Mouse (Mus musculus): Measurements from ENCODE around the gene Col7a1.

Col7a1 gene

DNA sequence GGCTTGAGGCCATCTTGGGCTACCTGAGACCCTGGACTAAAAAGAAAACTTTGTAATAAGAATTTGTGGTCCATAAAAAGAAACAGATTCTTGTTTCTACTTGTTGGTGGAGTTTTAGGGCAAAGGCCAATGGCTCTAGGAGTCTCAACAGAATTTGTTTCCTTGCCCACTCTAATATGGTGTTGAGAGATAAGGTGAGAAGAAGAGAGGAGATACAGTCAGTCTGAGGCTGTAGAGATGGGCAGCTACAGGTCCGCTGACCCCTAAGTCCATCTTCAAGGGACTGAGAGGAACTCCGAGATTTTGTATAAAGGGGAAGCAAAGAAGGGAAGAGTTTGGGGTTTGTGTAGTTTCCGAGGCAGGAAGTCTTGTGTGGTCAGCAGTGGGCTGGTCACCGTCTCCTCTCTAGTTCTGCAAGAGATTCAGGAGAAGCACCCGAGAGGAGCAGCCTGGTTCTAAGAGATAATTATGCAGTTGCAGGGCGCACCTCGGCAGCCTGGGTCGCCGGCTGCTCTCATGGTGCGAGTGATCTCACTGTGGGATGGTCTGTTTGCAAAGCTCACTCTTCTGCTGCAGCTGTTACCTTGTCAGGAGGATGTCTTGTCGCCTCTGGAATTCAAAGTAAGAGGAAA, 63.7 kb downstream of the Col7a1 start:
- DNase-seq (ENCODE audit: low read depth, low spot score): no peak

DNA sequence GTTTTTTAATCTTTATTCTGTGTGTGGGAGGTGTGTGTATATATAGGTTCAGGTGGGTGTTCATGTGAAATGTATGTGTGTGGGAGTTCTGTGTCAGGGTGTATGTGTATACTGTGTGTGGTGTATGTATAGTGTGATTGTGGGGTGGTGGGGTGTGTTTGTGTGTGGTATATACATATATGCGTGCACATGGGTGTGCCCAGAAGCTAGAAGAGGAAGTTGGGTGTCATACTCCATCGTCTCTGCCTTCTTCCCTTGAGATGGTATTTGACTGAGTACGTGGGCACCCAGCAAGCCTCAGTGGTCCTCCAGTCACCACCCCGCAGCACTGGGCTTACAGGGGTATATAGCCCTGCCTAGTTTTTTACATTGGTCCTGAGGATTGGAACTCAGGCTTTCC, 68.0 kb downstream of the Col7a1 start:
- DNase-seq (ENCODE audit: low read depth, low spot score): no peak

DNA sequence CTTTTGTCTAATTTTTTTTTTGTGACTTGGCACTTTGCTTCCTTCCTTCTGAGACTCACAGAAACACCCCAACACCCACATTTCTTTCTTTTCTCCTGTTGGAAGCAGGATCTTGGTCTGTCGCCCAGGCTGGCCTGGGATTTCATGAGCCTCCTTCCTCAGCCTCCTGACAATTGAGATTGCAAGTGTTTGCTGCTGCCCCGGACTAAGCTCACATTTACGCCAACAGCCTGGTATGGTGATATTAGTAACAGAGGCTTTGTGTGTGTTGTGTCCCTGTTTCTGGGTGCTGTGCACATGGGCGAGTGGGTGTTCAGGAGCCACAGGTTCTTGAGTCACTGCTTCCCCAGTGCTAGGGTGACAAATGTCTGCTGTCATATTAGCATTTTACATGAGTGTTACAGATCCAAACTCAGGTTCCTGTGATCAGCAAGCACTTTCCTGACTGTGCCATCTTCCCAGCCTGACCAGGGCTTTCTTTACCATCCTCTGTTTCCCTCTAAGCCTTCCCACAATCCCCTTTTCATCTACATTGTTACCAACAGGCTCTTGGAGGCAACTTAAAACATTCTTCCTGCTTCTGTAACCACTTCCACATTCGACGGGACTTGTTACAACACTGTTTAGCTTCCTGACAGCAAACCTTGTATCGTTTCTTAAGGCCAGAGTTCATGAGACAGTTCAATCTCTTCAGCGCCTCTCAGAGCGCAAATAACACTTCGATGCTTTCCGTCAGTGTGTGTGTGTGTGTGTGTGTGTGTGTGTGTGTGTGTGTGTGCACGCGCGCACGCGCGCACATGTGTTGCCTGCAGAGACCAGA, 69.7 kb downstream of the Col7a1 start:
- peak; percentile 48 for DNase-seq (ENCODE audit: low read depth, low spot score)

DNA sequence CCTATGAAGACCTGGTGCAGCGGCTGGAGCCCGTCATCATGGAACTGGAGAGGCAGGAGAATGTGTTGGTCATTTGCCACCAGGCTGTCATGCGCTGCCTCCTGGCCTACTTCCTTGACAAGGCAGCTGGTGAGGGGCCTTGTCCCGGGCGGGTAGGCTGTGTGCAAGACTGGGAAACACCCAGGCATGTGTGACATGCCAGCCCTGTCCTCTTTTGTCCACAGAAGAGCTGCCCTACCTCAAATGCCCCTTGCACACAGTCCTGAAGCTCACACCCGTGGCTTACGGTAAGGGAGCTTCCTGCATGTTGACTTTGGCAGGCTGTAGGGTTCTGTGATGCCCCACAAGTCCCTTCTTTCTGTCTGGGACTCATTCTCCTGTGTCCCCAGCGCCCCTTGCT, 74.1 kb downstream of the Col7a1 start:
- no peak for DNase-seq (ENCODE audit: low read depth, low spot score)

DNA sequence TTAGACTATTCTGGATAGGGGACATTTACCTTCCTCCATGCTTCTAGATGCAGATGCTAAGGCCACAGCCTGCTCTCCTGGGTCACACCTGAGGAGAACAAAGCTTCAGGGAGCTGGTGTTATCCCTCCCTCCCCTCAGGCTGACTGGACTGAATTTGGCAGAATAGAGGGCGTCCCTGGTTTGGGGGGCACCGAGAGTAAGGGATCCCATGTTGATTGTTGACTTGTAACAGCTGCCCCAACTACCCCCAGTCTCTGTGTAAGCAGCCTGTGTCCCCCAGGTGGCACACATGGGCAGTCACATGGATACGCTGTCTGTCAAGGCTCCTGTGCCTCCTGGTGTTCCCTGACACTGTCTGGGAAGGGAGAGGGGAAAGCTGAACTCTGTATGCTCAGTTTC, 75.0 kb downstream of the Col7a1 start:
- DNase-seq (ENCODE audit: low read depth, low spot score): no peak

DNA sequence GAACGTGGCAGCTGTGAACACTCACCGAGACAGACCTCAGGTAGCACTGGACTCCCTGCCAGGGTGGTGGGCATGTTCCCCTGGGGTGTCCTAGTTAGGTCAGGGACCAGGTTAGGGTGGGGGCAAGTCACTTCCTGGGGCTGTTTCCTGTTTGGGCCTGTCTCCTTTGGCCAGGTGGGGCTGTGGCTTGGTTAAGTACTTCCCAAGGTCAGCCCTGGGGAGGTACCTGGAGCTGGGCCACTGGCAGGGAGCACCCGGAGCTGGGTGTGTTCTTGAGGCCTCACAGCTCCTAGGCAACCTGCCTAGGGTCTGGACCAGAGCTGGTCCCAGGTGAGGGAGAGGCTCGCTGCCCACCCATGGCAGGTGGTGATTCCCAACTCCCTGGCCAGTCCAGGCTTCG, 75.5 kb downstream of the Col7a1 start:
- DNase-seq (ENCODE audit: low read depth, low spot score): no peak

- no peak for DNase-seq (ENCODE audit: low read depth, low spot score)
These were observed 76.9 kb downstream of the Col7a1 start for GRCm38 (mm10) chr9:109030312-109030711.

GRCm38 (mm10) chr9:109031001-109031400, 77.6 kb downstream of the Col7a1 start:
- DNase-seq (ENCODE audit: low read depth, low spot score): no peak

DNA sequence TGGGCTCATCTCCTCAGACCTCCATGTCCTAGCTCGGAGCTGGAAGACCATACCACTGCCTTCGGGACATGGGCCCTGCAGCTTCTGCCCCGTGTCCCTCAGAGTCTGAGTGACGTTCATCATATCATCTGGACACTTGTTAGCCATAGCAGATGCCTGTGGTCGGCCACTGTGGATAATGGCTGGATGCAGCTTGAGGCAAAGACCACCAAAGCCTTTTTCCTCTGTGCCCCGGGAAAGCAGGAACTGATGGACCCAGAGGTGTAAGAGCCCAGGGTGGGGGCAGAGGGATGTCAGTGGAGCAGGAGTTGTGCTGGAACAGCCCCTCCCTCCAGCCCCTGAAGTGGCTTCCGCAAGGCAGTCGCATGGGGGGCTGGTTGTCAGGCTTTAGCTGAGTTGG, 78.3 kb downstream of the Col7a1 start:
- DNase-seq (ENCODE audit: low read depth, low spot score): no peak

DNA sequence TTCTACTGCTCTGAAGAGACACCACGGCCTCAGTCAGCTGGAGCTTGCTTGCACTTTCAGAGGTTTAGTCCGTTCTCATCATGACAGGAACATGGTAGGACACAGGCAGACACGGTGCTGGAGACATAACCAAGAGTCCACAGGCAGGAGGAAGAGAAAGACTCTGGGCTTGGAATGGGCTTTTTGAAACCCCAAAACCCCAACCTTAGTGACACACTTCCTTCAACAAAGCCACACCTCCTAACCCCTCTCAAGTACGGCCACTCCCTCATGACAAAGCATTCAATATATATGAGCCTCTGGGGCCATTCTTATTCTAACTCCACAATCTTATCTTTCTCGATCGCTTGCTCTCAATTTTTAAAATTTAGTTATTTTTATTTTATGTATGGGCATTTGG, 79.0 kb downstream of the Col7a1 start:
- DNase-seq (ENCODE audit: low read depth, low spot score): no peak
